Mouse (Mus musculus) heart, adult 2 months (tissue): ENCODE results near the gene Tom1. TPM values are rescaled to one million over a fixed set of nuclear protein-coding genes. Genes with fewer than 3 reads are reported as not detected.

Source experiments
- DNase-seq, 2 experiments: peaks; one replicate each; pipeline ENCODE4 v3.0.0; 2021
- H3K27ac ChIP-seq: fragments of 200-600 bp; 2 replicates; pipeline ENCODE4 v1.8.1; 2022
- H3K27me3 ChIP-seq: fragments of 200-500 bp; 2 replicates; pipeline ENCODE4 v1.6.1; 2012; ENCODE audit warnings: mild to moderate bottlenecking, low read length, inconsistent platforms, mixed read lengths; ENCODE audit not compliant: control insufficient read depth, insufficient read depth
- H3K36me3 ChIP-seq: fragments of 200-500 bp; 2 replicates; pipeline ENCODE4 v1.6.1; 2012; ENCODE audit warnings: low read length, inconsistent platforms; ENCODE audit not compliant: control insufficient read depth, insufficient read depth
- H3K4me1 ChIP-seq: fragments of 200-500 bp; 2 replicates; pipeline ENCODE4 v1.6.1; 2011; ENCODE audit warnings: low read length; ENCODE audit not compliant: control insufficient read depth, insufficient read depth
- H3K4me3 ChIP-seq: fragments of 200-600 bp; 2 replicates; pipeline ENCODE4 v1.8.1; 2022
- H3K79me2 ChIP-seq: fragments of 200-500 bp; replicated peaks from 2 replicates; pipeline ENCODE4 v1.6.1; 2012; ENCODE audit warnings: mild to moderate bottlenecking, inconsistent platforms, low read length, moderate library complexity, mixed read lengths; ENCODE audit not compliant: control insufficient read depth, insufficient read depth
- H3K9ac ChIP-seq: fragments of 200-500 bp; 2 replicates; pipeline ENCODE4 v1.6.1; 2012; ENCODE audit warnings: low read depth, mild to moderate bottlenecking, control low read depth, inconsistent platforms, low read length, mixed read lengths
- CTCF ChIP-seq: fragments of 200-600 bp; IDR thresholded peaks from 2 replicates; pipeline ENCODE4 v1.8.1; 2022; ENCODE audit warnings: antibody characterized with exemption, mild to moderate bottlenecking, moderate library complexity
- EP300 ChIP-seq: fragments of 200-500 bp; IDR thresholded peaks from 2 replicates; pipeline ENCODE4 v1.6.1; 2011; ENCODE audit warnings: low read depth, low read length, control low read depth; ENCODE audit not compliant: insufficient read depth
- POLR2A ChIP-seq: fragments of 200-500 bp; IDR thresholded peaks from 2 replicates; pipeline ENCODE4 v1.6.1; 2011; ENCODE audit warnings: mild to moderate bottlenecking, low read depth, low read length, control low read depth; ENCODE audit not compliant: insufficient read depth
- WGBS: fragments of 180-500 bp; shearing (Covaris S2); methylation state at CpG from one replicate; pipeline ENCODE4 v1.1.7; 2018; 5-methylcytosine and 5-hydroxymethylcytosine counted together
- intact Hi-C: fragments of 180-260 bp; cut with DNase I; formaldehyde crosslinking; loops from one replicate; pipeline ENCODE4 v1.15.1; 2025
- polyA plus RNA-seq: library from polyadenylated mRNA; depleted of rRNA; stranded (reverse); fragments of >200 nt; gene quantifications from 2 replicates; pipeline ENCODE4 v1.2.3, GENCODE M21; 2012
- total RNA-seq, 2 experiments: library from RNA; stranded (reverse); gene quantifications; 2 replicates each; pipeline ENCODE4 v1.2.3; 2021

Tom1 gene
- total and polyA plus RNA-seq, 3 experiments = 67.6 to 146 (median 74.3) TPM

DNA sequence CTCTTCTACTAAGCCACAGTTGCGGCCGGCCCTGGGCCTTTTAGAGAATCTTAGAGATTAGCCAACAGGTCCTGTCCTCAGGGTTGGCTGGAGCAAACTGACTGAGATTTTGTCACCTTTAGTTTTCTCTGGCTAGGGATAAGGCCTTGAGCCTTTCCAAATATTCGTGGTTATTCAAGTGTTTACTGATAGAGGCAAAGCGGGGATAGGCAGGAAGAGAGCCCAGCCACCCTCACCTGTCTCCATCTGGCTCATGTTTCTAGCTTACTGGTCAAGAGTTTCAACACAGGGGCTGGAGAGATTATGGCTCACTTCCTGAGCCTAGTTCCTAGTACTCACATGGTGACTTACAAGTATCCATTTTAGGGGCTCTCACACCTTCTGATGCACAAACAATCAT is 69.5 kb downstream of the Tom1 start:
- intact Hi-C loops = no loop called here
- no peaks in the 10 kb centered on the region for H3K36me3 ChIP-seq
- no peaks in the 10 kb centered on the region for H3K79me2 ChIP-seq
- TF ChIP-seq POLR2A (no peak), EP300 (no peak), CTCF (no peak)
- H3K27me3 ChIP-seq = no peaks in the 10 kb centered on the region
- H3K27ac ChIP-seq = no peak overlapping the region
- H3K4me1 ChIP-seq = no peaks in the 10 kb centered on the region
- WGBS = 81% methylated on average over 4 of the region's 4 CpGs
- H3K4me3 ChIP-seq = no peak overlapping the region
- no peak for DNase-seq
- no peak overlapping the region for H3K9ac ChIP-seq

DNA sequence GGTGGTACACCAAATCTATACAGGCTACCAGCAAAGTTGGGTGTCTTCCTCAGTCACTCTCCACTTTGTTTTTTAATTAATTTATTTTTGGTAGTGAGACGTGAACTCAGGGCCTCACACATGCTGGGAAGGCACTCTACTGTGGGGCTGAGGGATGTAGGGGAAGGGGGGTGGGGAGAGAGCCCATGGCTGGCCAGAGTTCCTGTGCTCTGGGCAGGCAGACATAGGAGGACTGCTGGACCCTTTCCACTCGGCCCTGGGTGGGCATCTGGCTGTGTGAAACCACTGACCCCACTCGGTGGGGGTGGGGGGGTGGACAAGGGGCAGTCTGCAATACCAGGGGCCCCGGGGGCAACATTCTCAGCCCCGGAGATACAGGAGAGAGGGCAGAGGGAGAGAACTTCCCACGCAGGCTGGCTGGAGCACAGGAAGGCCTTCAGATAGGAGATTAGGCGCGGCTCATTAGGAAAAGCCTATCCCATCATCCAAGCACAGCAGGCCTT is 69.9 kb downstream of the Tom1 start:
- Histone ChIP-seq H3K4me3 (no peak overlapping the region), H3K79me2 (no peaks in the 10 kb centered on the region), H3K27ac (no peak overlapping the region), H3K27me3 (no peaks in the 10 kb centered on the region), H3K36me3 (no peaks in the 10 kb centered on the region), H3K4me1 (no peaks in the 10 kb centered on the region), H3K9ac (no peak overlapping the region)
- DNase-seq = no peak
- 42% methylated on average over 8 of the region's 8 CpGs for WGBS
- intact Hi-C loops = no loop called here
- TF ChIP-seq EP300 = no peak
- TF ChIP-seq CTCF = no peak
- no peak for TF ChIP-seq POLR2A

DNA sequence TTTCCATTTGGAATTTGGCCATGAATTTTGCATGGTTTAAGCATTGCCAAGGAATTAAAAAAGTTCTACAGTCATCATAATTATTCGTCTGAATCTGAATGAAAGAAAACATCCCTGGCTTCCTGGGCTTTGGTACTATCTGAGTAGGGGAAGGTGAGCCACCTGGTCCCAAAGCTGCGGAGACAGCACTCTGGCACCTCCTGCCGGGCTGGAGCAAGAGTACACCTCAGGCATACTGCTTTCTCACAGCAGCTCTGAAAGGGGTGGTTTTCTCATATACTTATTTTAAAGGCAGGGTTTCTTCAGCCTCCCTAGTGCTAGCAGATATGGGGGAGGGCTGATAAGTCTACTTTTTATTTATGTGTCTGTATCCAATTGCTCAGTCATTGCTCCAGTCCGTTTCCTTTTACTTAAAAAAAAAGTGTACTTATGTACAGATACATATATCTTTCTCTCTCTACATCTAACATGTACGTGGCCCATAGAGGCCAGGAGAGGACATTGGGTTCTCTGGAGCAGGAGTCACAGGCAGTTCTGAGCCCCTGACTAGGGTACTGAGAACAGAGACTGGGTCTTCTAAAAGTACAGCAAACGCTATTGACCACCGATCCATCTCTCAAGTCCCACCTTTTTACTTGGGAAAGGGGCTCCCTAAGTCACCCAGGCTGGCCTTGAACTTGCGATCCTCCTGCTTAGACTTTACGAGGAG is 75.2 kb downstream of the Tom1 start:
- Histone ChIP-seq H3K36me3 (no peaks in the 10 kb centered on the region), H3K4me1 (no peaks in the 10 kb centered on the region), H3K27ac (peak overlapping the region; percentile 90), H3K79me2 (no peaks in the 10 kb centered on the region), H3K27me3 (no peaks in the 10 kb centered on the region), H3K4me3 (peak overlapping the region; percentile 76), H3K9ac (peak overlapping the region; percentile 75)
- TF ChIP-seq CTCF (peak; percentile 94), POLR2A (no peak), EP300 (peak; percentile 85; the same call in 1 of the 2 replicates)
- intact Hi-C loops = loop anchor here (1.0 to 2.0 kb wide), 3 partner anchors 36 to 116 kb away; partner anchors contain the start of gene Hmgxb4
- DNase-seq = peak; percentile 84 to 85
- 0% methylated on average over 9 of the region's 9 CpGs for WGBS

DNA sequence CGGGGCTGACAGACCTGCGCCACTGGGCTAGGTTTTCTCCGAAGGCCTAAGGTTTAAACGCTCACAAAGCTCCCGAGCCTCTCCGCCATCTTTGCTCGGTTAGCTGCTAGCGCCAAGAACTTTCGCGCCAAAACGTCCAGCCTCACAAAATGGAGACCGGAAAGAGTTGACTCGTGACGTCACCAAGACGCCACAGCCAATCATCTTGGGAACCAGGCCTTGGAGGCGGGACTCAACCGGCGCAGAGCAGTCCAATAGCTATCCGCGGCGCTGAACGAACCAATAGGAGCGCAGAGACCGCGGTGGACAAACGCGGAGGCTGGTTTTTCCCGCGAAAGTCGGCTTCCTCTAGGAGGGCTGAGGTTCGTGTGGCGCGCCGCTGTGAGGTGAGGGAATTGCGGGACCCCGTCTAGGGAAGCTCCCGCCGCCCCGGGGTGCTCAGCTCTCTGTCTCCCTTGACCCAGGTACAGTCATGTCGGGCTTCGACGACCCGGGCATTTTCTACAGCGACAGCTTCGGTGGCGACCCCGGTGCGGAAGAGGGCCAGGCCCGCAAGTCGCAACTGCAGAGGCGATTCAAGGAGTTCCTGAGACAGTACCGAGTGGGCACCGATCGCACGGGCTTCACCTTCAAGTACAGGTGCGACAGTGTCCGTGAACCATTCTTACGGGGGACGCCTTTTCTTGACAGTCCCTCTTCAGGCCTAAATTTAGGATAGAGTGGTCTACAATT is 75.9 kb downstream of the Tom1 start, which contains the start of gene Mcm5:
Mcm5 (plus strand) TSS at position 334 of the 732 bp plus-strand sequence.
- H3K4me3 ChIP-seq = peak within 1 kb of the TSS; percentile 76
- no peaks in the 10 kb centered on the region for H3K79me2 ChIP-seq
- intact Hi-C loops = loop anchor here (2.0 kb wide), 2 partner anchors 75 to 117 kb away; partner anchors contain the start of gene Hmgxb4
- no peaks in the 10 kb centered on the region for H3K4me1 ChIP-seq
- H3K27me3 ChIP-seq = no peaks in the 10 kb centered on the region
- H3K36me3 ChIP-seq = no peaks in the 10 kb centered on the region
- H3K27ac ChIP-seq = peak within 1 kb of the TSS; percentile 90
- DNase-seq = peak; percentile 99
- peak within 1 kb of the TSS; percentile 75 for H3K9ac ChIP-seq
- no peak for TF ChIP-seq EP300
- TF ChIP-seq POLR2A = peak; percentile 81
- WGBS = under 1% methylated on average over 59 of the region's 59 CpGs

DNA sequence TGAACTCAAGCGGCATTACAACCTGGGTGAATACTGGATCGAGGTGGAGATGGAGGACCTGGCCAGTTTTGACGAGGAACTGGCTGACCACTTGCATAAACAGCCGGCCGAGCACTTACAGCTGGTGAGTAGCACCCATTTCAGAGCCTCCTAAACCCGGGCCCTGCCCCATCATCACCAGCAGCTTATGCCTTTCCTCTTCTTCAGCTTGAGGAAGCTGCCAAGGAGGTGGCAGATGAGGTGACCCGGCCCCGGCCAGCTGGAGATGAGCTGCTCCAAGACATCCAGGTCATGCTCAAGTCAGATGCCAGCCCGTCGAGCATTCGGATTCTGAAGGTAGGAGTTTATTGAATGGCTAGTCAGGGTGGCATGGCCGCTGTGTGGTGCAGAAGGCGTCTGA is 76.6 kb downstream of the Tom1 start:
- no peaks in the 10 kb centered on the region for H3K27me3 ChIP-seq
- TF ChIP-seq EP300 (no peak), POLR2A (no peak), CTCF (no peak)
- no peaks in the 10 kb centered on the region for H3K36me3 ChIP-seq
- peak overlapping the region; percentile 76 for H3K4me3 ChIP-seq
- H3K27ac ChIP-seq = no peak overlapping the region
- 15% methylated on average over 13 of the region's 13 CpGs for WGBS
- no peaks in the 10 kb centered on the region for H3K79me2 ChIP-seq
- no peak for DNase-seq
- intact Hi-C loops = no loop called here
- H3K4me1 ChIP-seq = no peaks in the 10 kb centered on the region
- H3K9ac ChIP-seq = no peak overlapping the region

DNA sequence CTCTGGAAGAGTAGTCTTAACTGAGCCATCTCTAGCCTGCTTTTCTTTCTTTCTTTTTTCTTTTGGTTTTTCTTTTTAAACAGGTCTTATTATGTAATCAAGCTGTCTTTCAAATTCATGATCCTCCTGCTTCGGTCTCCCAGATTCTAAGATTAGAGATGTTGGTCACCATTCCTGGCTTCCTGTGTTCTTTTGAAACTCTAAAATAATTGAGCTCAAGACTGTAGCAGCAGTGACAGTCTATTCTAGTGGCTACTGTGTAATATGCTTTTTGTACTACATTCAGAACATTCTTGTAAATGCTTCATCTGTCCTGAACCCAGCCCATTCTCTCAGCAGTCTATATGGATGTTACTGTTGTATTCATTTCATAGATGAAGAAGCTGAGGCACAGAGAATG is 85.0 kb downstream of the Tom1 start:
- Histone ChIP-seq H3K9ac (no peak overlapping the region), H3K27me3 (no peaks in the 10 kb centered on the region), H3K4me1 (no peaks in the 10 kb centered on the region), H3K27ac (no peak overlapping the region), H3K4me3 (no peak overlapping the region), H3K36me3 (no peaks in the 10 kb centered on the region), H3K79me2 (no peaks in the 10 kb centered on the region)
- intact Hi-C loops = no loop called here
- TF ChIP-seq EP300 = no peak
- TF ChIP-seq POLR2A = no peak
- no peak for TF ChIP-seq CTCF
- no peak for DNase-seq
- 90% methylated on average over 1 of the region's 1 CpGs for WGBS
